Mouse (Mus musculus) liver, adult 2 months (tissue): ENCODE data around the gene Eif4g2.

ENCODE experiments used
- CTCF ChIP-seq: fragments of 200-500 bp; IDR thresholded peaks from 2 replicates; pipeline ENCODE4 v1.5.1; 2011; ENCODE audit warnings: low read depth, low read length, control low read depth
- POLR2A ChIP-seq: fragments of 200-500 bp; IDR thresholded peaks from 2 replicates; pipeline ENCODE4 v1.6.1; 2011; ENCODE audit warnings: low read length, control low read depth; ENCODE audit not compliant: insufficient read depth; ENCODE audit errors: extremely low read depth

DNA sequence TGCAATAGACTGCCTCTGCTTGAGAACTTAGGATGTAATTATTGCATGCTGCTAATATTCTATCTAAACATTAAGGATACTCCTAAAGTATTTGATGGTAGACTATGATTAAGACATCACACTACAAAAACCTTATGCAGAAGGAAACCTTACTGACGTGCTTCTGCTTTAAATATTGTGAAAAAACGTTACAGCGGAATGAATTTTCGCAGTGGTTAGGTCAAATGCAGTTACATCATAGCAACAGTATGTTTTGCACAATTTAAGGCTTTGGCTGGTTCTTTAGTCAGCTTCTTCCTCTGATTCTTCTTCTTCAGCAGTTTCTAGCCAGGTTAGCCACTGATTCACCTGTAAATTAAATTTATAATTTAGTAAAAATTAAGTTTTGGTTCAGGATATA lies 10.4 kb downstream of the Eif4g2 start:
- TF ChIP-seq CTCF: no peak
- TF ChIP-seq POLR2A: no peak
